17 mouse cellular contexts compared by ENCODE assay signal in the genomic region with DNA sequence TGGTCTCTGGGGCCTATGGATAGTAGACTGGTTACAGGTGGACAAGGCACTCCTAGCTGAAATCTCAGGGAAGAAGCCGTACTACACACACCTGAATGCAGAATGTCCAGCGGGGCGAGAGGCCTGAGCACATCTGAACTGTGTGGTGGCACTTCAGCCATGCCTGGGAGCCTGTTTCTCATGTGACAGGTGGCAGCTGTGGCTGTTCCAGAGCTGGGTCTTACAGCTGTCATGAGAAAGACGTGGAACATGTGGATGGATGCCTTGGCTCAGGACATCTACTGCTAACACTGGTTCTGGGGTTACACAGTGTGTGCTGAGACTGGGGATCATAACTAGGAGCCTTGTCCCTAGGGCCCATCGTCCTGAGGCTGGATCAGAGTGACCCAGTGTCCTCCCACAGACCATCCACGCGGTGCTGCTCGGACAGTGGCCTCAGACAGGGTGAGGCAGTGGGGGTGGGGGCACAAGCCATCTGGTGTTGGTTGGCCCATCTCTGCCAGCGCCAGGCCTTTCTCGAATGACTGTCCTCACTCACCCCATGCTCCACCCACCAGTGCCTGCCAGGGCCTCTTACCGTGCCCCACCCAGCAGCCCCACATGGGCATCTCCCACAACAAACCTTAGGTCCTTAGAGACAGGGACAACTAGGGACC. TPM values are rescaled to one million over a fixed set of nuclear protein-coding genes. Genes with fewer than 3 reads are reported as not detected.
DNase-seq lines count a peak whose midpoint lies in the region; ATAC-seq and TF ChIP-seq lines count a peak whose summit lies in the region.
"Had no signal": no experiment of that assay in that cellular context is flagged by ENCODE, and none has a peak within 500 bp of the region (broad histone marks: within the 10 kb centered on the region; RNA-seq: fewer than 3 reads in every experiment).

No protein-coding gene starts in this region.

- CTCF ChIA-PET in Patski (lab: Charles Lee): no interaction called here

- TF ChIP-seq CTCF in Patski (IDR thresholded peaks at IDR 0.05): no peak

- no peak for DNase-seq in hindbrain, embryonic 10.5 days (ENCODE audit: low spot score)
- DNase-seq in Patski (ENCODE audit: low read depth, low spot score): no peak
- no peak for DNase-seq in retina, embryonic 14.5 days (ENCODE audit: low spot score)
- DNase-seq in layer of hippocampus, postnatal 25 days (ENCODE audit: extremely low spot score in 1 of 2, low spot score in 1 of 2): no peak
- DNase-seq: adrenal gland, postnatal 14 days; heart, postnatal 36 days; kidney, postnatal 10 days; liver; lung, postnatal 14 days had no signal

- H3K36me3 ChIP-seq in hindbrain, embryonic 13.5 days: peaks cover 18% of the 10 kb centered on the region
- peaks cover 17% of the 10 kb centered on the region for H3K36me3 ChIP-seq in hindbrain, embryonic 10.5 days
- H3K36me3 ChIP-seq in embryonic facial prominence, embryonic 15.5 days: peaks cover 14% of the 10 kb centered on the region; the same call in 1 of the 2 replicates
- H3K36me3 ChIP-seq: midbrain, embryonic 15.5 days had no signal

- no peaks in the 10 kb centered on the region for H3K27me3 ChIP-seq in hindbrain, embryonic 13.5 days
- H3K27me3 ChIP-seq in hindbrain, embryonic 10.5 days (ENCODE audit: insufficient read depth, poor library complexity, severe bottlenecking): no peaks in the 10 kb centered on the region
- no peaks in the 10 kb centered on the region for H3K27me3 ChIP-seq in Patski
- H3K27me3 ChIP-seq in embryonic facial prominence, embryonic 15.5 days: no peaks in the 10 kb centered on the region
- H3K27me3 ChIP-seq: midbrain, embryonic 15.5 days; neural tube, embryonic 15.5 days had no signal

- H3K9ac ChIP-seq in hindbrain, embryonic 13.5 days: no peak overlapping the region
- H3K9ac ChIP-seq in embryonic facial prominence, embryonic 15.5 days: no peak overlapping the region
- H3K9ac ChIP-seq: midbrain, embryonic 15.5 days; neural tube, embryonic 15.5 days had no signal

- H3K4me2 ChIP-seq in hindbrain, embryonic 13.5 days: no peak overlapping the region
- H3K4me2 ChIP-seq in embryonic facial prominence, embryonic 15.5 days (replicated peaks): no peak overlapping the region
- H3K4me2 ChIP-seq: midbrain, embryonic 15.5 days; neural tube, embryonic 15.5 days had no signal

- no peaks in the 10 kb centered on the region; the same call in 1 of the 2 replicates for H3K4me1 ChIP-seq in hindbrain, embryonic 13.5 days (replicated peaks)
- H3K4me1 ChIP-seq in hindbrain, embryonic 10.5 days (replicated peaks): 0 out of 2 replicates have a peak, but pooled peaks cover 4% of the 10 kb centered on the region
- peaks cover 35% of the 10 kb centered on the region for H3K4me1 ChIP-seq in embryonic facial prominence, embryonic 15.5 days
- H3K4me1 ChIP-seq: midbrain, embryonic 15.5 days; neural tube, embryonic 15.5 days had no signal

- 95% methylated on average over 11 of the region's 11 CpGs for WGBS in hindbrain, embryonic 13.5 days
- WGBS in hindbrain, embryonic 10.5 days: 86% methylated on average over 11 of the region's 11 CpGs
- WGBS in embryonic facial prominence, embryonic 15.5 days: 74% methylated on average over 11 of the region's 11 CpGs

- H3K27ac ChIP-seq in hindbrain, embryonic 13.5 days: no peak overlapping the region
- no peak overlapping the region; the same call in 1 of the 2 replicates for H3K27ac ChIP-seq in hindbrain, embryonic 10.5 days
- H3K27ac ChIP-seq in embryonic facial prominence, embryonic 15.5 days (replicated peaks): peak overlapping the region; percentile 51; the same call in 1 of the 2 replicates
- H3K27ac ChIP-seq: midbrain, embryonic 15.5 days; neural tube, embryonic 15.5 days had no signal

- H3K4me3 ChIP-seq in hindbrain, embryonic 13.5 days: no peak overlapping the region
- no peak overlapping the region for H3K4me3 ChIP-seq in hindbrain, embryonic 10.5 days
- H3K4me3 ChIP-seq in embryonic facial prominence, embryonic 15.5 days (replicated peaks): no peak overlapping the region
- H3K4me3 ChIP-seq: midbrain, embryonic 15.5 days; neural tube, embryonic 15.5 days had no signal

- no peaks in the 10 kb centered on the region for H3K9me3 ChIP-seq in hindbrain, embryonic 13.5 days
- no peaks in the 10 kb centered on the region for H3K9me3 ChIP-seq in hindbrain, embryonic 10.5 days
- H3K9me3 ChIP-seq in embryonic facial prominence, embryonic 15.5 days (replicated peaks): no peaks in the 10 kb centered on the region
- H3K9me3 ChIP-seq: midbrain, embryonic 15.5 days; neural tube, embryonic 15.5 days had no signal

- in situ Hi-C loops in Patski (cut with MboI; ENCODE audit: low pct_unique_long_range_greater_than_20kb): no loop called here

- POLR2A ChIA-PET in Patski (lab: Charles Lee): interaction anchor here (0.6 kb wide), 1 partner anchor 326 kb away, joined by 3 read pairs; no protein-coding TSS in a partner anchor

- ATAC-seq in hindbrain, embryonic 13.5 days (ENCODE audit: low FRiP score): peak; percentile 8; the same call in 1 of the 2 replicates
- peak; percentile 11 for ATAC-seq in Patski
- ATAC-seq in embryonic facial prominence, embryonic 15.5 days (ENCODE audit: insufficient number of reproducible peaks, low FRiP score, low TSS enrichment, low read depth): peak; percentile 52; the same call in 1 of the 2 replicates
- ATAC-seq in megakaryocyte-erythroid progenitor cell, adult 5-6 weeks (replicated peaks; ENCODE audit: low FRiP score, low TSS enrichment, poor library complexity, severe bottlenecking): peak; percentile 54; the same call in 1 of the 2 replicates
- ATAC-seq: forebrain, embryonic 16.5 days; inflammation-experienced regulatory T-cells, adult 6 months; midbrain, embryonic 15.5 days had no signal

RNA-seq across cellular contexts. Expression of gene Spon2, which starts 19.5 kb away (rescaled TPM):
- polyA plus RNA-seq in hindbrain, embryonic 13.5 days (2015; fragmentation: Nextera tagmentation; extraction: Ambion mirVana): 2.8 and 3.0 TPM in 2 replicates
- polyA plus RNA-seq in hindbrain, embryonic 10.5 days (2016; fragmentation: Nextera tagmentation; extraction: Ambion mirVana): 3.1 and 4.6 TPM in 2 replicates
- 3.9 TPM for polyA plus RNA-seq in Patski (2021)
- 13.7 and 16.6 TPM in 2 replicates for polyA plus RNA-seq in embryonic facial prominence, embryonic 15.5 days (2015; fragmentation: Nextera tagmentation; extraction: Ambion mirVana)
- 23.4 and 35.0 TPM in 2 replicates for total RNA-seq in megakaryocyte-erythroid progenitor cell, adult 5-6 weeks (2014; fragmentation: Nextera tagmentation)
- 14.8 and 15.1 TPM in 2 replicates for total RNA-seq in megakaryocyte-erythroid progenitor cell, adult 5-6 weeks (2017)
- under 1 TPM in 1 of 2 experiments, not detected in 1; 0.17 TPM for total RNA-seq in layer of hippocampus, postnatal 25 days (2021)
- total RNA-seq: CH12.LX had no signal
- polyA plus RNA-seq: inflammation-experienced regulatory T-cells, adult 6 months had no signal

RNA-seq across cellular contexts. Expression of gene Ctbp1, which starts 37.1 kb away (rescaled TPM):
- 503 and 515 TPM in 2 replicates for polyA plus RNA-seq in hindbrain, embryonic 13.5 days (2015; fragmentation: Nextera tagmentation; extraction: Ambion mirVana)
- polyA plus RNA-seq in hindbrain, embryonic 10.5 days (2016; fragmentation: Nextera tagmentation; extraction: Ambion mirVana): 466 and 504 TPM in 2 replicates
- polyA plus RNA-seq in Patski (2021): 212 TPM
- polyA plus RNA-seq in embryonic facial prominence, embryonic 15.5 days (2015; fragmentation: Nextera tagmentation; extraction: Ambion mirVana): 312 and 319 TPM in 2 replicates
- 208 and 216 TPM in 2 replicates for total RNA-seq in megakaryocyte-erythroid progenitor cell, adult 5-6 weeks (2014; fragmentation: Nextera tagmentation)
- total RNA-seq in megakaryocyte-erythroid progenitor cell, adult 5-6 weeks (2017): 136 and 192 TPM in 2 replicates
- total RNA-seq in layer of hippocampus, postnatal 25 days (2021): 100 to 1,000 TPM; 277 to 297 TPM
